Mouse (Mus musculus): ENCODE measurements around the gene Fam205a1. TPM values are rescaled to one million over a fixed set of nuclear protein-coding genes. Genes with fewer than 3 reads are reported as not detected.

Fam205a1 gene
- polyA plus RNA-seq, 1 experiment from 2014 or later, result not detected

Other genes starting within 250 kb of the Fam205a1 start
- gene Gm10591, start 241.7 kb downstream of the Fam205a1 start, polyA plus RNA-seq (2015; fragmentation: Nextera tagmentation; extraction: Ambion mirVana), result not detected in 2 replicates
- gene Gm2564, start 224.2 kb downstream of the Fam205a1 start, polyA plus RNA-seq (2015; fragmentation: Nextera tagmentation; extraction: Ambion mirVana), result 0.37 and 0.58 TPM in 2 replicates
- gene Ccl27b, start 198.6 kb downstream of the Fam205a1 start, polyA plus RNA-seq (2015; fragmentation: Nextera tagmentation; extraction: Ambion mirVana), result not detected in 2 replicates
- not detected in 2 replicates for gene Il11ra2, start 192.0 kb downstream of the Fam205a1 start, polyA plus RNA-seq (2015; fragmentation: Nextera tagmentation; extraction: Ambion mirVana)
- not detected in 2 replicates for gene 4930578G10Rik, start 118.3 kb downstream of the Fam205a1 start, polyA plus RNA-seq (2015; fragmentation: Nextera tagmentation; extraction: Ambion mirVana)
- 0.45 TPM in 1 of 2 replicates, not detected in the other for gene Ccl19, start 97.3 kb downstream of the Fam205a1 start, polyA plus RNA-seq (2015; fragmentation: Nextera tagmentation; extraction: Ambion mirVana)
- 41.8 and 47.0 TPM in 2 replicates for gene Ccl21a, start 79.9 kb downstream of the Fam205a1 start, polyA plus RNA-seq (2015; fragmentation: Nextera tagmentation; extraction: Ambion mirVana)
- 0.12 TPM in 1 of 2 replicates, not detected in the other for gene Gm12394, start 2.9 kb upstream of the Fam205a1 start, polyA plus RNA-seq (2015; fragmentation: Nextera tagmentation; extraction: Ambion mirVana)
- gene Fam205c, start 20.3 kb upstream of the Fam205a1 start, polyA plus RNA-seq (2015; fragmentation: Nextera tagmentation; extraction: Ambion mirVana), result 0.24 and 0.42 TPM in 2 replicates
- 1.1 and 2.1 TPM in 2 replicates for gene Phf24, start 62.8 kb upstream of the Fam205a1 start, polyA plus RNA-seq (2015; fragmentation: Nextera tagmentation; extraction: Ambion mirVana)
- 7.6 and 9.2 TPM in 2 replicates for gene Dnajb5, start 95.9 kb upstream of the Fam205a1 start, polyA plus RNA-seq (2015; fragmentation: Nextera tagmentation; extraction: Ambion mirVana)
- 0.43 and 1.7 TPM in 2 replicates for gene 1700022I11Rik, start 115.7 kb upstream of the Fam205a1 start, polyA plus RNA-seq (2015; fragmentation: Nextera tagmentation; extraction: Ambion mirVana)
- gene Vcp, start 146.6 kb upstream of the Fam205a1 start, polyA plus RNA-seq (2015; fragmentation: Nextera tagmentation; extraction: Ambion mirVana), result 430 and 514 TPM in 2 replicates
- gene Fancg, start 156.6 kb upstream of the Fam205a1 start, polyA plus RNA-seq (2015; fragmentation: Nextera tagmentation; extraction: Ambion mirVana), result 13.0 and 17.2 TPM in 2 replicates
- gene Pigo, start 171.9 kb upstream of the Fam205a1 start, polyA plus RNA-seq (2015; fragmentation: Nextera tagmentation; extraction: Ambion mirVana), result 21.7 and 22.6 TPM in 2 replicates
- gene Stoml2, start 177.8 kb upstream of the Fam205a1 start, polyA plus RNA-seq (2015; fragmentation: Nextera tagmentation; extraction: Ambion mirVana), result 303 TPM in 2 replicates
- gene Fam214b, start 192.3 kb upstream of the Fam205a1 start, polyA plus RNA-seq (2015; fragmentation: Nextera tagmentation; extraction: Ambion mirVana), result 11.9 and 13.2 TPM in 2 replicates
- gene Unc13b, start 205.1 kb upstream of the Fam205a1 start, polyA plus RNA-seq (2015; fragmentation: Nextera tagmentation; extraction: Ambion mirVana), result 7.8 and 9.1 TPM in 2 replicates